Mouse (Mus musculus) embryo, embryonic 11.5 days (tissue): ENCODE data around the gene Tmem219.

Experiments used
- DNase-seq: peaks from one replicate; pipeline ENCODE4 v3.0.0-alpha.2; 2012; ENCODE audit warnings: low read depth, low spot score

Gene Tmem219

GRCm38 (mm10) chr7:126862147-126862784, 60.5 kb downstream of the Tmem219 start, which contains the start of gene Ino80e:
Gene Ino80e, minus strand, starts transcription at chr7:126862377.
- DNase-seq: peak; percentile 94

GRCm38 (mm10) chr7:126861429-126862130, 61.1 kb downstream of the Tmem219 start, which contains the start of gene Hirip3:
Gene Hirip3, plus strand, starts transcription at chr7:126861972.
- peak; percentile 92 for DNase-seq

- no peak for DNase-seq
Measured at GRCm38 (mm10) chr7:126860987-126861386, 61.7 kb downstream of the Tmem219 start.

- DNase-seq: no peak
Measured at GRCm38 (mm10) chr7:126856741-126857420, 65.8 kb downstream of the Tmem219 start.

GRCm38 (mm10) chr7:126855641-126856040, 67.1 kb downstream of the Tmem219 start:
- no peak for DNase-seq

- no peak for DNase-seq
Measured at GRCm38 (mm10) chr7:126853454-126853853, 69.3 kb downstream of the Tmem219 start.

- DNase-seq: no peak
Measured at GRCm38 (mm10) chr7:126851192-126851591, 71.5 kb downstream of the Tmem219 start.

- DNase-seq: no peak
Measured at GRCm38 (mm10) chr7:126850161-126850560, 72.6 kb downstream of the Tmem219 start.

- DNase-seq: no peak
Measured at GRCm38 (mm10) chr7:126848794-126849193, 73.9 kb downstream of the Tmem219 start.

GRCm38 (mm10) chr7:126847421-126848398, 75.0 kb downstream of the Tmem219 start:
- no peak for DNase-seq

- DNase-seq: no peak
Measured at GRCm38 (mm10) chr7:126847116-126847420, 75.6 kb downstream of the Tmem219 start, which contains the start of gene Doc2a. Gene Doc2a, plus strand, starts transcription at chr7:126847416.

- no peak for DNase-seq
Measured at GRCm38 (mm10) chr7:126845516-126845915, 77.2 kb downstream of the Tmem219 start.

GRCm38 (mm10) chr7:126843276-126843675, 79.4 kb downstream of the Tmem219 start:
- DNase-seq: no peak
